Mouse (Mus musculus) embryonic fibroblast, embryonic 13.5 days (primary cell): ENCODE results near the gene Ttc3.

Experiments
- CTCF ChIP-seq: IDR thresholded peaks from 2 replicates; pipeline ENCODE4 v1.5.1; 2011; ENCODE audit warnings: mild to moderate bottlenecking, control low read depth, low read length, moderate library complexity, borderline replicate concordance; ENCODE audit not compliant: insufficient read depth
- POLR2A ChIP-seq: IDR thresholded peaks from 2 replicates; pipeline ENCODE4 v1.6.1; 2011; ENCODE audit warnings: low read depth, mild to moderate bottlenecking, control low read depth, low read length, moderate library complexity

DNA sequence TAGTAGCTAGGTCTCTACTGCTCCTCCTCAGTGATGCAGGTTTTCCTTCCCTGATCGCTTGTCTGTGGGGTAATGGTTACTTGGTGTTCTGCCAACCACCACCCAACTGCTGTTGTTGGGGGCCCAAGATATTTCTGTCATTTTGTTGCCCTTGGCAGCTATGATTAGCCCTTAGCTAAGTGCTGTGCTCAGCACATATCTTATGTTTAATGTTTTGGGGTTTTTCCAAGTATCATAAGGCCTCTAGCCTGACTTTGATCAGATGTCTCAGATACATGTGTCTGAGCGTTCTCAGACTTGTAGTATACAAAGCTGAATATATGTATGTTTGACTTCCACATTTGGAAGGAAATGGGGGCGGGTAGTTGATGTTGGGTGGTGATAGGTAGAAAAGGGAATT is 40.9 kb downstream of the Ttc3 start:
- TF ChIP-seq CTCF (no peak), POLR2A (no peak)
